Comparison of ENCODE assay signal across 9 mouse cellular contexts in genomic region chr17:40793921-40794854, GRCm38 (mm10). TPM values are rescaled to one million over a fixed set of nuclear protein-coding genes. Genes with fewer than 3 reads are reported as not detected.
DNase-seq lines count a peak whose midpoint lies in the region; ATAC-seq and TF ChIP-seq lines count a peak whose summit lies in the region.
"Had no signal": no experiment of that assay in that cellular context is flagged by ENCODE, and none has a peak within 500 bp of the region (broad histone marks: within the 10 kb centered on the region; RNA-seq: fewer than 3 reads in every experiment).

No protein-coding gene starts in this region.

- DNase-seq in forebrain, embryonic 10.5 days (ENCODE audit: extremely low spot score, low spot score): peak; percentile 16
- peak; percentile 10 for DNase-seq in thymus, adult 2 months
- no peak for DNase-seq in thymus, postnatal 0 days (ENCODE audit: low spot score)
- peak; percentile 20 for DNase-seq in heart, postnatal 4 days
- peak; percentile 55 for DNase-seq in yolk sac, embryonic 10.5 days (ENCODE audit: low spot score)

- WGBS in forebrain, embryonic 10.5 days: 65% methylated on average over 20 of the region's 20 CpGs
- WGBS in forebrain, embryonic 13.5 days: 67% methylated on average over 20 of the region's 20 CpGs
- 49% methylated on average over 20 of the region's 20 CpGs for WGBS in thymus, adult 2 months
- WGBS in hindbrain, embryonic 12.5 days: 60% methylated on average over 20 of the region's 20 CpGs

- no peak for TF ChIP-seq POLR2A in thymus, adult 2 months (IDR thresholded peaks at IDR 0.05; ENCODE audit: control insufficient read depth, extremely low read depth, insufficient read depth, low read length, poor library complexity)

- H3K27me3 ChIP-seq in forebrain, embryonic 10.5 days (ENCODE audit: poor library complexity, severe bottlenecking): no peaks in the 10 kb centered on the region
- H3K27me3 ChIP-seq in forebrain, embryonic 13.5 days: no peaks in the 10 kb centered on the region
- no peaks in the 10 kb centered on the region for H3K27me3 ChIP-seq in thymus, adult 2 months (ENCODE audit: control insufficient read depth, insufficient read depth, low read length)
- H3K27me3 ChIP-seq in hindbrain, embryonic 12.5 days: no peaks in the 10 kb centered on the region
- H3K27me3 ChIP-seq: limb, embryonic 15.5 days had no signal

- no peaks in the 10 kb centered on the region for H3K36me3 ChIP-seq in forebrain, embryonic 10.5 days (replicated peaks)
- no peaks in the 10 kb centered on the region for H3K36me3 ChIP-seq in forebrain, embryonic 13.5 days (ENCODE audit: poor library complexity, severe bottlenecking)
- no peaks in the 10 kb centered on the region for H3K36me3 ChIP-seq in thymus, adult 2 months (ENCODE audit: control insufficient read depth, insufficient read depth, low read length)
- no peaks in the 10 kb centered on the region for H3K36me3 ChIP-seq in hindbrain, embryonic 12.5 days
- H3K36me3 ChIP-seq: limb, embryonic 15.5 days had no signal

- no peaks in the 10 kb centered on the region for H3K9me3 ChIP-seq in forebrain, embryonic 10.5 days
- H3K9me3 ChIP-seq in forebrain, embryonic 13.5 days (replicated peaks): no peaks in the 10 kb centered on the region
- H3K9me3 ChIP-seq in hindbrain, embryonic 12.5 days (replicated peaks): no peaks in the 10 kb centered on the region
- H3K9me3 ChIP-seq: limb, embryonic 15.5 days had no signal

- H3K4me3 ChIP-seq in forebrain, embryonic 10.5 days: no peak overlapping the region
- H3K4me3 ChIP-seq in forebrain, embryonic 13.5 days: no peak overlapping the region
- no peak overlapping the region for H3K4me3 ChIP-seq in thymus, adult 2 months (ENCODE audit: control insufficient read depth, insufficient read depth, low read length)
- H3K4me3 ChIP-seq in hindbrain, embryonic 12.5 days: no peak overlapping the region
- H3K4me3 ChIP-seq: limb, embryonic 15.5 days had no signal

- no peak overlapping the region for H3K9ac ChIP-seq in forebrain, embryonic 13.5 days
- H3K9ac ChIP-seq in hindbrain, embryonic 12.5 days: no peak overlapping the region
- H3K9ac ChIP-seq: limb, embryonic 15.5 days had no signal

- no peak for TF ChIP-seq CTCF in thymus, adult 2 months (IDR thresholded peaks at IDR 0.05; ENCODE audit: borderline replicate concordance, control insufficient read depth, extremely low read depth, insufficient read depth, low read length, poor library complexity)

- ATAC-seq in forebrain, embryonic 13.5 days: no peak
- ATAC-seq in megakaryocyte progenitor cell, adult 5-6 weeks (replicated peaks; ENCODE audit: poor library complexity): peak; percentile 94
- no peak for ATAC-seq in hindbrain, embryonic 12.5 days (ENCODE audit: low FRiP score)

- H3K4me1 ChIP-seq in forebrain, embryonic 10.5 days: no peaks in the 10 kb centered on the region
- H3K4me1 ChIP-seq in forebrain, embryonic 13.5 days: no peaks in the 10 kb centered on the region
- H3K4me1 ChIP-seq in thymus, adult 2 months (replicated peaks; ENCODE audit: control insufficient read depth, insufficient read depth, low read length): no peaks in the 10 kb centered on the region
- H3K4me1 ChIP-seq in hindbrain, embryonic 12.5 days: no peaks in the 10 kb centered on the region
- H3K4me1 ChIP-seq: limb, embryonic 15.5 days had no signal

- H3K4me2 ChIP-seq in forebrain, embryonic 13.5 days: no peak overlapping the region
- H3K4me2 ChIP-seq in hindbrain, embryonic 12.5 days (replicated peaks): no peak overlapping the region
- H3K4me2 ChIP-seq: limb, embryonic 15.5 days had no signal

- H3K27ac ChIP-seq in forebrain, embryonic 10.5 days: no peak overlapping the region
- H3K27ac ChIP-seq in forebrain, embryonic 13.5 days: no peak overlapping the region
- H3K27ac ChIP-seq in thymus, adult 2 months (ENCODE audit: control insufficient read depth, insufficient read depth, low read length): no peak overlapping the region
- no peak overlapping the region for H3K27ac ChIP-seq in hindbrain, embryonic 12.5 days
- H3K27ac ChIP-seq: limb, embryonic 15.5 days had no signal

RNA-seq across cellular contexts. Expression of gene Crisp2, which starts 12.6 kb away (rescaled TPM):
- polyA plus RNA-seq in forebrain, embryonic 10.5 days (2016; fragmentation: Nextera tagmentation; extraction: Ambion mirVana): not detected in 2 replicates
- polyA plus RNA-seq in forebrain, embryonic 13.5 days (2015; fragmentation: Nextera tagmentation; extraction: Ambion mirVana): not detected in 2 replicates
- polyA plus RNA-seq in thymus, adult 2 months (2012; rRNA removed): 0.47 TPM in 1 of 2 replicates, not detected in the other
- polyA plus RNA-seq in thymus, postnatal 0 days (2015; fragmentation: Nextera tagmentation; extraction: Ambion mirVana): not detected in 2 replicates
- total RNA-seq in heart, postnatal 4 days (2021): not detected
- total RNA-seq in megakaryocyte progenitor cell, adult 5-6 weeks (2015): 0.54 TPM in 1 of 2 replicates, not detected in the other
- total RNA-seq in megakaryocyte progenitor cell, adult 5-6 weeks (2017): 0.29 and 0.78 TPM in 2 replicates
- polyA plus RNA-seq in hindbrain, embryonic 12.5 days (2016; fragmentation: Nextera tagmentation; extraction: Ambion mirVana): not detected in 2 replicates
- polyA plus RNA-seq: limb, embryonic 15.5 days had no signal

RNA-seq across cellular contexts. Expression of gene Rhag, which starts 16.7 kb away (rescaled TPM):
- 5.7 and 8.2 TPM in 2 replicates for polyA plus RNA-seq in forebrain, embryonic 10.5 days (2016; fragmentation: Nextera tagmentation; extraction: Ambion mirVana)
- 0.06 and 0.76 TPM in 2 replicates for polyA plus RNA-seq in forebrain, embryonic 13.5 days (2015; fragmentation: Nextera tagmentation; extraction: Ambion mirVana)
- polyA plus RNA-seq in thymus, adult 2 months (2012; rRNA removed): not detected in 2 replicates
- polyA plus RNA-seq in thymus, postnatal 0 days (2015; fragmentation: Nextera tagmentation; extraction: Ambion mirVana): 0.09 and 0.13 TPM in 2 replicates
- 1 to 10 TPM in 1 of 2 experiments, under 1 TPM in 1; 0.21 to 1.1 TPM for total RNA-seq in heart, postnatal 4 days (2021)
- total RNA-seq in megakaryocyte progenitor cell, adult 5-6 weeks (2015): 16.4 and 24.2 TPM in 2 replicates
- total RNA-seq in megakaryocyte progenitor cell, adult 5-6 weeks (2017): 5.7 and 7.8 TPM in 2 replicates
- 3.3 and 3.7 TPM in 2 replicates for polyA plus RNA-seq in hindbrain, embryonic 12.5 days (2016; fragmentation: Nextera tagmentation; extraction: Ambion mirVana)
